Mouse (Mus musculus) kidney, adult 2 months (tissue): ENCODE results near the gene Olfr986. TPM values are rescaled to one million over a fixed set of nuclear protein-coding genes. Genes with fewer than 3 reads are reported as not detected.
"Not testable (repeated sequence)": the region's sequence is repeated elsewhere in the genome, so short reads cannot be mapped to it uniquely, and the experiment has no call there.

Experiments used
- DNase-seq: peaks from one replicate; pipeline ENCODE4 v3.0.0; 2021
- H3K27ac ChIP-seq: fragments of 200-500 bp; 2 replicates; pipeline ENCODE4 v1.5.1; 2012; ENCODE audit warnings: low read depth, low read length, control low read depth, inconsistent platforms; ENCODE audit not compliant: insufficient read depth
- H3K27me3 ChIP-seq: fragments of 200-500 bp; replicated peaks from 2 replicates; pipeline ENCODE4 v1.6.1; 2012; ENCODE audit warnings: mild to moderate bottlenecking, moderate library complexity, low read length, inconsistent platforms; ENCODE audit not compliant: control insufficient read depth, insufficient read depth
- H3K36me3 ChIP-seq: fragments of 200-500 bp; 2 replicates; pipeline ENCODE4 v1.6.1; 2012; ENCODE audit warnings: mild to moderate bottlenecking, moderate library complexity, low read length, inconsistent platforms; ENCODE audit not compliant: control insufficient read depth, insufficient read depth
- H3K4me1 ChIP-seq: fragments of 200-500 bp; 2 replicates; pipeline ENCODE4 v1.6.1; 2011; ENCODE audit warnings: low read length; ENCODE audit not compliant: control insufficient read depth, insufficient read depth
- H3K4me3 ChIP-seq: fragments of 200-500 bp; 2 replicates; pipeline ENCODE4 v1.5.1; 2011; ENCODE audit warnings: mild to moderate bottlenecking, low read depth, low read length, control low read depth; ENCODE audit not compliant: insufficient read depth
- CTCF ChIP-seq: fragments of 200-500 bp; conservative IDR thresholded peaks from 2 replicates; pipeline ENCODE4 v1.5.1; 2011; ENCODE audit warnings: low read depth, mild to moderate bottlenecking, control low read depth, low read length, moderate library complexity, mixed read lengths; ENCODE audit not compliant: insufficient read depth, insufficient read length
- POLR2A ChIP-seq: fragments of 200-500 bp; IDR thresholded peaks from one replicate; pipeline ENCODE4 v1.6.1; 2011; ENCODE audit warnings: low read depth, low read length, control low read depth
- WGBS: fragments of 180-500 bp; shearing (Covaris S2); methylation state at CpG from one replicate; pipeline ENCODE4 v1.1.7; 2018; 5-methylcytosine and 5-hydroxymethylcytosine counted together
- polyA plus RNA-seq: library from polyadenylated mRNA; depleted of rRNA; stranded (reverse); fragments of >200 nt; gene quantifications from 2 replicates; pipeline ENCODE4 v1.2.3, GENCODE M21; 2012; rRNA removed

Olfr986 gene
- not detected in 2 replicates for polyA plus RNA-seq

GRCm38 (mm10) chr9:40180620-40181019 is at the start of gene Olfr986:
Gene Olfr986, plus strand, starts transcription at chr9:40180920.
- WGBS = 87% methylated on average over 5 of the region's 5 CpGs
- Histone ChIP-seq H3K27ac (no peak within 1 kb of the TSS), H3K4me1 (no peaks in the 10 kb centered on the region; the same call in 1 of the 2 replicates), H3K36me3 (no peaks in the 10 kb centered on the region), H3K27me3 (no peaks in the 10 kb centered on the region), H3K4me3 (no peak within 1 kb of the TSS)
- DNase-seq = no peak
- TF ChIP-seq POLR2A (no peak), CTCF (no peak)

- 64% methylated on average over 6 of the region's 6 CpGs for WGBS
- Histone ChIP-seq H3K4me3 (no peak overlapping the region), H3K27me3 (no peaks in the 10 kb centered on the region), H3K36me3 (no peaks in the 10 kb centered on the region), H3K27ac (no peak overlapping the region), H3K4me1 (no peaks in the 10 kb centered on the region)
- TF ChIP-seq POLR2A (no peak), CTCF (no peak)
- DNase-seq = no peak
Measured at GRCm38 (mm10) chr9:40136987-40137688, 43.6 kb upstream of the Olfr986 start.

GRCm38 (mm10) chr9:40139484-40139883 is 41.2 kb upstream of the Olfr986 start:
- H3K27me3 ChIP-seq = no peaks in the 10 kb centered on the region
- 56% methylated on average over 4 of the region's 4 CpGs for WGBS
- no peak overlapping the region for H3K27ac ChIP-seq
- no peaks in the 10 kb centered on the region for H3K36me3 ChIP-seq
- H3K4me3 ChIP-seq = no peak overlapping the region
- H3K4me1 ChIP-seq = no peaks in the 10 kb centered on the region
- DNase-seq = no peak
- no peak for TF ChIP-seq POLR2A
- TF ChIP-seq CTCF = no peak

- TF ChIP-seq CTCF = no peak
- no peak for TF ChIP-seq POLR2A
- Histone ChIP-seq H3K27me3 (no peaks in the 10 kb centered on the region), H3K36me3 (no peaks in the 10 kb centered on the region), H3K27ac (no peak overlapping the region), H3K4me3 (no peak overlapping the region), H3K4me1 (no peaks in the 10 kb centered on the region)
- 16% methylated on average over 1 of the region's 1 CpGs for WGBS
- DNase-seq = no peak
Measured at GRCm38 (mm10) chr9:40141544-40141943, 39.2 kb upstream of the Olfr986 start.

- 50% methylated on average over 4 of the region's 4 CpGs for WGBS
- Histone ChIP-seq H3K36me3 (no peaks in the 10 kb centered on the region), H3K27ac (peak overlapping the region; percentile 50; the same call in 1 of the 2 replicates), H3K4me3 (no peak overlapping the region), H3K4me1 (peaks cover 3% of the 10 kb centered on the region; the same call in 1 of the 2 replicates), H3K27me3 (no peaks in the 10 kb centered on the region)
- TF ChIP-seq POLR2A = no peak
- TF ChIP-seq CTCF = no peak
- no peak for DNase-seq
Measured at GRCm38 (mm10) chr9:40155118-40155644, 25.5 kb upstream of the Olfr986 start.

GRCm38 (mm10) chr9:40166446-40166845 is 14.3 kb upstream of the Olfr986 start:
- no peak overlapping the region for H3K27ac ChIP-seq
- no peaks in the 10 kb centered on the region for H3K36me3 ChIP-seq
- DNase-seq = no peak
- no peaks in the 10 kb centered on the region for H3K27me3 ChIP-seq
- no peak overlapping the region for H3K4me3 ChIP-seq
- TF ChIP-seq CTCF (no peak), POLR2A (no peak)
- WGBS = 91% methylated on average over 1 of the region's 1 CpGs
- H3K4me1 ChIP-seq = no peaks in the 10 kb centered on the region

GRCm38 (mm10) chr9:40177017-40177416 is 3.7 kb upstream of the Olfr986 start:
- no peak for TF ChIP-seq POLR2A
- no peak for TF ChIP-seq CTCF
- peak; percentile 45 for DNase-seq
- no peaks in the 10 kb centered on the region for H3K27me3 ChIP-seq
- H3K4me1 ChIP-seq = no peaks in the 10 kb centered on the region
- H3K27ac ChIP-seq = no peak overlapping the region
- WGBS = 43% methylated on average over 6 of the region's 6 CpGs
- H3K4me3 ChIP-seq = no peak overlapping the region
- no peaks in the 10 kb centered on the region for H3K36me3 ChIP-seq

GRCm38 (mm10) chr9:40185166-40185565 is 4.4 kb downstream of the Olfr986 start:
- not testable (repeated sequence) for H3K36me3 ChIP-seq, H3K4me3 ChIP-seq, H3K27me3 ChIP-seq, H3K4me1 ChIP-seq, H3K27ac ChIP-seq
- 49% methylated on average over 2 of the region's 2 CpGs for WGBS
- peak; percentile 61 for DNase-seq
